Mouse (Mus musculus) testis, postnatal 10 days (tissue): Measurements from ENCODE around the gene Slc16a3.
A peak's percentile ranks its signal among the peaks of the same experiment; 100 is the strongest.

ENCODE experiments used
- DNase-seq: peaks from one replicate; pipeline ENCODE4 v3.0.0; 2021; ENCODE audit warnings: low spot score

Gene Slc16a3

GRCm38 (mm10) chr11:120979711-120980426 is 31.6 kb downstream of the Slc16a3 start:
- no peak for DNase-seq

- DNase-seq, result no peak
Measured at GRCm38 (mm10) chr11:120980427-120981035, 32.3 kb downstream of the Slc16a3 start.

- no peak for DNase-seq
Measured at GRCm38 (mm10) chr11:120981661-120982060, 33.4 kb downstream of the Slc16a3 start.

GRCm38 (mm10) chr11:120982459-120982858 is 34.2 kb downstream of the Slc16a3 start:
- DNase-seq, result no peak

GRCm38 (mm10) chr11:120984448-120985330 is 36.4 kb downstream of the Slc16a3 start:
- no peak for DNase-seq

GRCm38 (mm10) chr11:120987608-120988007 is 39.3 kb downstream of the Slc16a3 start:
- no peak for DNase-seq

- no peak for DNase-seq
Measured at GRCm38 (mm10) chr11:120988410-120988809, 40.1 kb downstream of the Slc16a3 start.

- DNase-seq, result no peak
Measured at GRCm38 (mm10) chr11:120989523-120989922, 41.2 kb downstream of the Slc16a3 start.

GRCm38 (mm10) chr11:120990126-120990781 is 42.0 kb downstream of the Slc16a3 start:
- peak; percentile 77 for DNase-seq

GRCm38 (mm10) chr11:120990951-120991526 is 42.8 kb downstream of the Slc16a3 start, which contains the start of gene Csnk1d:
Gene Csnk1d, minus strand, starts transcription at chr11:120991330.
- peak; percentile 100 for DNase-seq

- no peak for DNase-seq
Measured at GRCm38 (mm10) chr11:120991791-120992190, 43.5 kb downstream of the Slc16a3 start.

GRCm38 (mm10) chr11:120993080-120993479 is 44.8 kb downstream of the Slc16a3 start:
- no peak for DNase-seq

- DNase-seq, result no peak
Measured at GRCm38 (mm10) chr11:120993586-120993985, 45.3 kb downstream of the Slc16a3 start.

GRCm38 (mm10) chr11:120994741-120995140 is 46.5 kb downstream of the Slc16a3 start:
- DNase-seq, result no peak

GRCm38 (mm10) chr11:121001966-121002365 is 53.7 kb downstream of the Slc16a3 start:
- DNase-seq, result peak; percentile 59

- DNase-seq, result no peak
Measured at GRCm38 (mm10) chr11:121004281-121004680, 56.0 kb downstream of the Slc16a3 start.

GRCm38 (mm10) chr11:121006184-121006583 is 57.9 kb downstream of the Slc16a3 start:
- DNase-seq, result no peak

GRCm38 (mm10) chr11:121010044-121010755 is 61.9 kb downstream of the Slc16a3 start:
- DNase-seq, result no peak
